In the genomic region with DNA sequence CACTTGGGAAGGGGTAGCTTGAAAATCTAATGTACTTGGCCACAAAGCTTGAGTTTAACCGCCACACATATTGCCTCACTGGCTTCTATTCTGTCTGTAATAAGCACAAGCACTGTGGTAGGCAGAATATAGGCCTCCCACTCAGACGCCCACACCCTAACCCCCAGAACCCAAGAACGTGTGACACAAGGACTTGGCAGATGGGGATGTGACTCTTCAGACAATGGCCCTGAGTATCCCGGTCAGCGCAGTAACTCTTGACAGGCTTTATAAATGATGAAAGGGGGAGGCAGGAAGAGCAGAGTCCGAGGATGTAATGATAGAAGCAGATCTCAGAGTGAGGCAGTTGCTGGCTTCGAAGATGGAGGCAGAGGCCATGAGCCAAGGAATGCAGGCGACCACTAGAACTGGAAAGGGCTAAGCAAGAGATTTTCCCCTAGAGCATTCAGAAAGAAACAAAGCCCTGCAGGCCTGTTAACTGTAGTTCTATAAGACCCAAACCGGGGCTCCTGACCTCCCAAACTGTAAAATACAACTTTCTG, we compare ENCODE assay signal across 23 mouse cellular contexts. TPM values are rescaled to one million over a fixed set of nuclear protein-coding genes. Genes with fewer than 3 reads are reported as not detected.
DNase-seq lines count a peak whose midpoint lies in the region; ATAC-seq and TF ChIP-seq lines count a peak whose summit lies in the region.
"Had no signal": no experiment of that assay in that cellular context is flagged by ENCODE, and none has a peak within 500 bp of the region (broad histone marks: within the 10 kb centered on the region; RNA-seq: fewer than 3 reads in every experiment).

No protein-coding gene starts in this region.

- no peak overlapping the region for H3K4me2 ChIP-seq in kidney, postnatal 0 days (ENCODE audit: low read length)
- no peak overlapping the region for H3K4me2 ChIP-seq in lung, embryonic 16.5 days (ENCODE audit: low read depth, low read length)
- H3K4me2 ChIP-seq: heart, embryonic 15.5 days; liver, embryonic 11.5 days; midbrain, embryonic 12.5 days; neural tube, embryonic 12.5 days had no signal

- H3K9me3 ChIP-seq in kidney, postnatal 0 days (replicated peaks; ENCODE audit: low read length) = no peaks in the 10 kb centered on the region
- no peaks in the 10 kb centered on the region for H3K9me3 ChIP-seq in lung, embryonic 16.5 days (ENCODE audit: control insufficient read depth, low read length)
- H3K9me3 ChIP-seq: heart, embryonic 15.5 days; hindbrain, embryonic 10.5 days; midbrain, embryonic 12.5 days; neural tube, embryonic 12.5 days had no signal

- no peak overlapping the region for H3K9ac ChIP-seq in kidney, postnatal 0 days (ENCODE audit: low read depth, low read length)
- no peak overlapping the region for H3K9ac ChIP-seq in lung, embryonic 16.5 days (ENCODE audit: low read length)
- H3K9ac ChIP-seq: heart, embryonic 15.5 days; midbrain, embryonic 12.5 days; neural tube, embryonic 12.5 days had no signal

- H3K4me1 ChIP-seq in kidney, postnatal 0 days (replicated peaks; ENCODE audit: insufficient read depth, low read length) = no peaks in the 10 kb centered on the region
- peaks cover 6% of the 10 kb centered on the region; the same call in 1 of the 2 replicates for H3K4me1 ChIP-seq in lung, embryonic 16.5 days (replicated peaks; ENCODE audit: control insufficient read depth, insufficient read depth, low read length)
- H3K4me1 ChIP-seq in embryonic fibroblast, embryonic 13.5 days (ENCODE audit: control insufficient read depth, insufficient read depth, low read length) = peaks cover 27% of the 10 kb centered on the region
- H3K4me1 ChIP-seq: heart, embryonic 15.5 days; midbrain, embryonic 12.5 days had no signal

- intact Hi-C loops in gastrocnemius, adult 2 months (cut with DNase I) = no loop called here

- H3K36me3 ChIP-seq in kidney, postnatal 0 days (ENCODE audit: insufficient read depth, low read length) = no peaks in the 10 kb centered on the region
- no peaks in the 10 kb centered on the region for H3K36me3 ChIP-seq in lung, embryonic 16.5 days (ENCODE audit: control insufficient read depth, insufficient read depth, low read length)
- H3K36me3 ChIP-seq: heart, embryonic 15.5 days; hindbrain, embryonic 10.5 days; midbrain, embryonic 12.5 days; neural tube, embryonic 12.5 days had no signal

- ATAC-seq in kidney, postnatal 0 days (replicated peaks; ENCODE audit: low FRiP score, low read depth) = no peak
- peak; percentile 64 for ATAC-seq in lung, embryonic 16.5 days (ENCODE audit: low read depth)
- ATAC-seq: forebrain, embryonic 16.5 days had no signal

- TF ChIP-seq CTCF in gastrocnemius, adult 2 months (IDR thresholded peaks at IDR 0.05) = no peak
- no peak for TF ChIP-seq CTCF in kidney, postnatal 0 days (IDR thresholded peaks at IDR 0.05; ENCODE audit: low read depth)
- TF ChIP-seq CTCF in embryonic fibroblast, embryonic 13.5 days (IDR thresholded peaks at IDR 0.05; ENCODE audit: borderline replicate concordance, insufficient read depth, low read length) = no peak

- TF ChIP-seq POLR2A in embryonic fibroblast, embryonic 13.5 days (IDR thresholded peaks at IDR 0.05; ENCODE audit: low read depth, low read length) = no peak

- 33% methylated on average over 9 of the region's 9 CpGs for WGBS in kidney, postnatal 0 days
- 43% methylated on average over 9 of the region's 9 CpGs for WGBS in lung, embryonic 16.5 days

- no peaks in the 10 kb centered on the region for H3K27me3 ChIP-seq in kidney, postnatal 0 days (ENCODE audit: insufficient read depth, low read length)
- no peaks in the 10 kb centered on the region for H3K27me3 ChIP-seq in lung, embryonic 16.5 days (ENCODE audit: control insufficient read depth, insufficient read depth, low read depth, low read length)
- H3K27me3 ChIP-seq: heart, embryonic 15.5 days; midbrain, embryonic 12.5 days; neural tube, embryonic 12.5 days had no signal

- peak overlapping the region; percentile 48 for H3K27ac ChIP-seq in gastrocnemius, adult 2 months
- H3K27ac ChIP-seq in kidney, postnatal 0 days = no peak overlapping the region
- H3K27ac ChIP-seq in lung, embryonic 16.5 days (ENCODE audit: low read length) = peak overlapping the region; percentile 73
- H3K27ac ChIP-seq in embryonic fibroblast, embryonic 13.5 days (ENCODE audit: insufficient read depth, low read length) = peak overlapping the region; percentile 82
- H3K27ac ChIP-seq: heart, embryonic 15.5 days; hindbrain, embryonic 10.5 days; left cerebral cortex, adult 2 months; midbrain, embryonic 12.5 days; neural tube, embryonic 12.5 days had no signal

- no peak overlapping the region for H3K4me3 ChIP-seq in gastrocnemius, adult 2 months
- H3K4me3 ChIP-seq in kidney, postnatal 0 days (replicated peaks; ENCODE audit: low read depth, low read length) = no peak overlapping the region
- H3K4me3 ChIP-seq in lung, embryonic 16.5 days (ENCODE audit: low read length) = no peak overlapping the region
- no peak overlapping the region for H3K4me3 ChIP-seq in embryonic fibroblast, embryonic 13.5 days (ENCODE audit: insufficient read depth, low read length)
- H3K4me3 ChIP-seq: heart, embryonic 15.5 days; hindbrain, embryonic 10.5 days; left cerebral cortex, adult 2 months; midbrain, embryonic 12.5 days; neural tube, embryonic 12.5 days had no signal

- no peak for DNase-seq in gastrocnemius, adult 2 months
- no peak for DNase-seq in gastrocnemius, adult 8-10 months (ENCODE audit: low spot score in 2 of 2)
- peak; percentile 45 for DNase-seq in kidney, postnatal 0 days (ENCODE audit: low spot score)
- DNase-seq in kidney, adult 8-10 months = no peak
- DNase-seq in lung, postnatal 36 days = no peak
- no peak for DNase-seq in right cerebral cortex, postnatal 25 days
- DNase-seq: B cell, adult 2 months; cerebellum, adult 18-20 months; cerebellum, postnatal 25 days; embryo, embryonic 11 days; heart, adult 18-20 months; kidney, adult 11 months; left cerebral cortex, postnatal 4 days; thymus, postnatal 14 days had no signal

RNA-seq across cellular contexts. Expression of gene Rbpj, which starts 20.1 kb away (rescaled TPM):
- 10 to 100 TPM; 20.9 to 21.7 TPM for total RNA-seq in gastrocnemius, adult 2 months (2021)
- total RNA-seq in gastrocnemius, adult 8-10 months (2022) = 10 to 100 TPM; 15.0 to 25.0 (median 19.4) TPM
- 25.9 and 28.2 TPM in 2 replicates for polyA plus RNA-seq in kidney, postnatal 0 days (2015; fragmentation: Nextera tagmentation; extraction: Ambion mirVana)
- 38.1 and 42.4 TPM in 2 replicates for polyA plus RNA-seq in lung, embryonic 16.5 days (2015; fragmentation: Nextera tagmentation; extraction: Ambion mirVana)
- polyA plus RNA-seq in embryonic fibroblast, embryonic 13.5 days (2011; ENCODE audit: insufficient read length, low read depth, missing spikeins) = 98.7 and 110 TPM in 2 replicates
